Mouse (Mus musculus) MEL (cell line): ENCODE results near the gene Kl. TPM values are rescaled to one million over a fixed set of nuclear protein-coding genes. Genes with fewer than 3 reads are reported as not detected.

Experiments used
- DNase-seq: peaks from one replicate; pipeline ENCODE4 v3.0.0; 2011; ENCODE audit warnings: low read depth, low spot score
- H3K27ac ChIP-seq: 2 replicates; pipeline ENCODE4 v1.5.1; 2012; ENCODE audit warnings: low read depth, mild to moderate bottlenecking, control low read depth, low read length, moderate library complexity; ENCODE audit not compliant: control insufficient read depth
- H3K27me3 ChIP-seq, 2 experiments: fragments of 150-350 bp in 1 of 2; sonication (generic) in 1 of 2; 2 replicates each; pipeline ENCODE4 v1.6.1; 2012; ENCODE audit warnings: low read length in 2 of 2, mild to moderate bottlenecking in 2 of 2, improper control_type of control experiment in 1 of 2, moderate library complexity in 1 of 2; ENCODE audit not compliant: insufficient read depth in 2 of 2, control insufficient read depth in 1 of 2
- H3K36me3 ChIP-seq, 2 experiments: 2 replicates each; pipeline ENCODE4 v1.6.1; 2012 to 2014; ENCODE audit warnings: low read length in 2 of 2, improper control_type of control experiment in 1 of 2, inconsistent platforms in 1 of 2, mild to moderate bottlenecking in 1 of 2; ENCODE audit not compliant: insufficient read depth in 2 of 2, control insufficient read depth in 1 of 2
- H3K4me1 ChIP-seq, 2 experiments: fragments of 150-350 bp in 1 of 2; sonication (generic) in 1 of 2; 2 replicates each; pipeline ENCODE4 v1.6.1; 2012; ENCODE audit warnings: low read length in 2 of 2, improper control_type of control experiment in 1 of 2, mild to moderate bottlenecking in 1 of 2; ENCODE audit not compliant: insufficient read depth in 2 of 2, control insufficient read depth in 1 of 2
- H3K4me3 ChIP-seq, 2 experiments: fragments of 150-350 bp in 1 of 2; sonication (generic) in 1 of 2; 2 replicates each; pipeline ENCODE4 v1.5.1; 2012; ENCODE audit warnings: low read depth in 2 of 2, low read length in 2 of 2, mild to moderate bottlenecking in 2 of 2, moderate library complexity in 2 of 2, control low read depth in 1 of 2, improper control_type of control experiment in 1 of 2; ENCODE audit not compliant: control insufficient read depth in 1 of 2, insufficient read depth in 1 of 2
- H3K79me2 ChIP-seq: 2 replicates; pipeline ENCODE4 v1.6.1; 2012; ENCODE audit warnings: mild to moderate bottlenecking, low read length, moderate library complexity; ENCODE audit not compliant: control insufficient read depth, poor library complexity, insufficient read depth
- H3K9ac ChIP-seq: 2 replicates; pipeline ENCODE4 v1.6.1; 2012; ENCODE audit warnings: low read depth, mild to moderate bottlenecking, control low read depth, low read length, moderate library complexity; ENCODE audit not compliant: control insufficient read depth, poor library complexity, severe bottlenecking
- H3K9me3 ChIP-seq: fragments of 150-350 bp; sonication (generic); replicated peaks from 2 replicates; pipeline ENCODE4 v1.6.1; 2012; ENCODE audit warnings: mild to moderate bottlenecking, low read length, improper control_type of control experiment, moderate library complexity; ENCODE audit not compliant: insufficient read depth
- BHLHE40 ChIP-seq: IDR thresholded peaks from 2 replicates; pipeline ENCODE4 v1.6.1; 2012; ENCODE audit warnings: low read depth, mild to moderate bottlenecking, inconsistent platforms, low read length, improper control_type of control experiment, borderline replicate concordance
- CHD1 ChIP-seq: IDR thresholded peaks from 2 replicates; pipeline ENCODE4 v1.6.1; 2012; ENCODE audit warnings: low read depth, mild to moderate bottlenecking, inconsistent platforms, low read length, improper control_type of control experiment
- HCFC1 ChIP-seq: IDR thresholded peaks from 2 replicates; pipeline ENCODE4 v1.6.1; 2012; ENCODE audit warnings: low read depth, mild to moderate bottlenecking, inconsistent platforms, low read length, improper control_type of control experiment, moderate library complexity
- JUND ChIP-seq: IDR thresholded peaks from 2 replicates; pipeline ENCODE4 v1.6.1; 2011; ENCODE audit warnings: low read depth, mild to moderate bottlenecking, improper control_type of control experiment, low read length
- MAX ChIP-seq: IDR thresholded peaks from 2 replicates; pipeline ENCODE4 v1.6.1; 2011; ENCODE audit warnings: low read length, improper control_type of control experiment
- MEF2A ChIP-seq: IDR thresholded peaks from 2 replicates; pipeline ENCODE4 v1.6.1; 2014; ENCODE audit warnings: low read depth, mild to moderate bottlenecking, inconsistent platforms, low read length, improper control_type of control experiment; ENCODE audit not compliant: poor library complexity, insufficient replicate concordance, severe bottlenecking; ENCODE audit errors: extremely low read depth
- NRF1 ChIP-seq: IDR thresholded peaks from 2 replicates; pipeline ENCODE4 v1.6.1; 2014; ENCODE audit warnings: low read depth, mild to moderate bottlenecking, inconsistent platforms, low read length, improper control_type of control experiment, moderate library complexity; ENCODE audit not compliant: poor library complexity, insufficient read depth, severe bottlenecking
- POLR2AphosphoS5 ChIP-seq: IDR thresholded peaks from 2 replicates; pipeline ENCODE4 v1.6.1; 2012; ENCODE audit warnings: low read depth, borderline replicate concordance, mild to moderate bottlenecking, inconsistent platforms, low read length, moderate library complexity, mixed read lengths
- RCOR1 ChIP-seq: IDR thresholded peaks from 2 replicates; pipeline ENCODE4 v1.6.1; 2012; ENCODE audit warnings: low read depth, mild to moderate bottlenecking, inconsistent platforms, low read length, improper control_type of control experiment
- SIN3A ChIP-seq: IDR thresholded peaks from 2 replicates; pipeline ENCODE4 v1.6.1; 2012; ENCODE audit warnings: low read length, improper control_type of control experiment, inconsistent platforms
- TAL1 ChIP-seq: IDR thresholded peaks from 2 replicates; pipeline ENCODE4 v1.6.1; 2012; ENCODE audit warnings: mild to moderate bottlenecking, inconsistent platforms, low read length, moderate library complexity, mixed read lengths
- TBP ChIP-seq: IDR thresholded peaks from 2 replicates; pipeline ENCODE4 v1.8.0; 2011; ENCODE audit warnings: low read depth, low read length, improper control_type of control experiment
- TCF12 ChIP-seq: IDR thresholded peaks from 2 replicates; pipeline ENCODE4 v1.6.1; 2014; ENCODE audit warnings: low read depth, mild to moderate bottlenecking, inconsistent platforms, low read length, improper control_type of control experiment, moderate library complexity
- UBTF ChIP-seq: IDR thresholded peaks from 2 replicates; pipeline ENCODE4 v1.6.1; 2012; ENCODE audit warnings: low read depth, mild to moderate bottlenecking, inconsistent platforms, low read length, improper control_type of control experiment, moderate library complexity, borderline replicate concordance; ENCODE audit not compliant: insufficient read depth
- USF2 ChIP-seq, 2 experiments: IDR thresholded peaks; 2 replicates each; pipeline ENCODE4 v1.6.1; 2011 to 2012; ENCODE audit warnings: improper control_type of control experiment in 2 of 2, low read length in 2 of 2, borderline replicate concordance in 1 of 2, inconsistent platforms in 1 of 2, low read depth in 1 of 2, mild to moderate bottlenecking in 1 of 2; ENCODE audit not compliant: insufficient read depth in 1 of 2
- ZC3H11A ChIP-seq: IDR thresholded peaks from 2 replicates; pipeline ENCODE4 v1.6.1; 2012; ENCODE audit warnings: low read depth, mild to moderate bottlenecking, inconsistent platforms, low read length, improper control_type of control experiment
- ZMIZ1 ChIP-seq: IDR thresholded peaks from 2 replicates; pipeline ENCODE4 v1.6.1; 2012; ENCODE audit warnings: low read depth, mild to moderate bottlenecking, inconsistent platforms, low read length, improper control_type of control experiment, moderate library complexity
- ZNF384 ChIP-seq: IDR thresholded peaks from 2 replicates; pipeline ENCODE4 v1.6.1; 2012; ENCODE audit warnings: low read depth, mild to moderate bottlenecking, inconsistent platforms, low read length, improper control_type of control experiment
- polyA plus RNA-seq, 2 experiments: library from polyadenylated mRNA; stranded (reverse) in 1 of 2; unstranded in 1 of 2; fragments of >175 nt in 1 of 2; fragments of >200 nt in 1 of 2; gene quantifications; 2 replicates each; pipeline versions ENCODE4 v1.2.1 to v1.2.4; 2012; ENCODE audit warnings: low replicate concordance in 2 of 2, low read depth in 1 of 2; ENCODE audit not compliant: insufficient read length in 2 of 2, insufficient read depth in 1 of 2, missing spikeins in 1 of 2
- total RNA-seq: library from RNA; depleted of rRNA; stranded (reverse); fragments of 300-350 nt; gene quantifications from 2 replicates; pipeline ENCODE4 v1.2.3, GENCODE M21; 2012

Kl gene
- total and polyA plus RNA-seq, 3 experiments, result not detected

DNA sequence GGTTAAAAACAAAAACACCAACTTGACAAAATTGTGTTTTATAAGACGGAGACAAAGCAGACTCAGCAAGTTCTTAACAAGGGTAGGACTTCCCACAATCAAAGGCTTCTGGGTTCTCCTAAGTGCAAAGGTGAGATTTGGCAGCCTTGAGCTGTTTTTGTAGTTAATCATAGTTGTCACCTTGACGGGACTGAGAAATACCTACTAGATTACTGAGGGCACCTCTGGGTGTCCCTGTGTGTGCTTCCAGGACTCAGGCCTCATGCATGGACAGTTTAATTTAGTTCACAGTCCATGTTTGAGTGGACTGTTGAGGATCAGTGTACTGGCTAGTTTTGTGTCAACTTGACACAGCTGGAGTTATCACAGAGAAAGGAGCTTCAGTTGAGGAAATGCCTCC, 72.1 kb downstream of the Kl start:
- H3K4me3 ChIP-seq, result no peak overlapping the region
- H3K9me3 ChIP-seq, result no peaks in the 10 kb centered on the region
- no peaks in the 10 kb centered on the region for H3K4me1 ChIP-seq
- no peak overlapping the region for H3K9ac ChIP-seq
- no peaks in the 10 kb centered on the region for H3K79me2 ChIP-seq
- no peaks in the 10 kb centered on the region for H3K36me3 ChIP-seq
- no peak for DNase-seq
- H3K27ac ChIP-seq, result no peak overlapping the region
- no peak for TF ChIP-seq BHLHE40
- no peak for TF ChIP-seq SIN3A
- TF ChIP-seq UBTF, result no peak
- H3K27me3 ChIP-seq, result no peaks in the 10 kb centered on the region

DNA sequence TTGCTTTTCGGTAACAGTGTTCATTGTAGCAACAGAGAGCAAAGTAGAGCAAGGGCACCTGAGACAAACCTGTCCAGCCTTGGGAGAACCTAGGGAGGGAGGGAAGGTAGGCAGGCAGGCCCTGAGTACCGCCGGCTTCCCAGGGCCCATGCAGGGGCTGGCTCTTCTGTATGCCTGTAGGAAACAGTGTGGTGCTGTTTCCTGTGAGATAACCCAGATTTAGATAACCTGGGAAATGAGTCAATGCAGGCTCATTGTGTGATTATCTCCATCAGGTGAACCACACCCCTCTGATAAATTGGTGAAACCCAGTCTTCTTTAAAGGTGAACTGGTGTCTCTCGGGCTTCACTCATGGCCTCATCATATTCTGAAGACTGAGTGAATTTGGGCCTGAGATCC, 73.7 kb downstream of the Kl start:
- no peak overlapping the region for H3K4me3 ChIP-seq
- H3K9ac ChIP-seq, result no peak overlapping the region
- no peaks in the 10 kb centered on the region for H3K79me2 ChIP-seq
- no peaks in the 10 kb centered on the region for H3K27me3 ChIP-seq
- no peaks in the 10 kb centered on the region for H3K4me1 ChIP-seq
- H3K36me3 ChIP-seq, result no peaks in the 10 kb centered on the region
- TF ChIP-seq ZNF384 (no peak), TAL1 (no peak), USF2 (IDR thresholded peaks at IDR 0.05; ENCODE audit: borderline replicate concordance in 1 of 2, insufficient read depth in 1 of 2, low read depth in 1 of 2, low read length in 2 of 2) (no peak)
- DNase-seq, result no peak
- no peak overlapping the region for H3K27ac ChIP-seq
- H3K9me3 ChIP-seq, result no peaks in the 10 kb centered on the region

- H3K9ac ChIP-seq, result no peak overlapping the region
- H3K4me1 ChIP-seq, result no peaks in the 10 kb centered on the region
- TF ChIP-seq RCOR1 (no peak), BHLHE40 (no peak), TCF12 (no peak), HCFC1 (no peak), NRF1 (no peak), ZC3H11A (no peak), POLR2AphosphoS5 (no peak), TBP (no peak), MEF2A (no peak), JUND (no peak), CHD1 (no peak), MAX (no peak), ZMIZ1 (no peak)
- H3K36me3 ChIP-seq, result no peaks in the 10 kb centered on the region
- H3K9me3 ChIP-seq, result no peaks in the 10 kb centered on the region; the same call in 1 of the 2 replicates
- no peak overlapping the region for H3K4me3 ChIP-seq
- no peaks in the 10 kb centered on the region for H3K79me2 ChIP-seq
- H3K27me3 ChIP-seq, result no peaks in the 10 kb centered on the region
- DNase-seq, result no peak
- no peak overlapping the region for H3K27ac ChIP-seq
Measured at GRCm38 (mm10) chr5:151027171-151027570, 74.8 kb downstream of the Kl start.
